Mouse (Mus musculus): ENCODE measurements at regions not wholly inside any gene's neighbourhood (a gene's known extent, or its start where the extent isn't known, plus 50 kb on each side); places are given as distances from the start of the nearest gene placed in this dataset.

DNA sequence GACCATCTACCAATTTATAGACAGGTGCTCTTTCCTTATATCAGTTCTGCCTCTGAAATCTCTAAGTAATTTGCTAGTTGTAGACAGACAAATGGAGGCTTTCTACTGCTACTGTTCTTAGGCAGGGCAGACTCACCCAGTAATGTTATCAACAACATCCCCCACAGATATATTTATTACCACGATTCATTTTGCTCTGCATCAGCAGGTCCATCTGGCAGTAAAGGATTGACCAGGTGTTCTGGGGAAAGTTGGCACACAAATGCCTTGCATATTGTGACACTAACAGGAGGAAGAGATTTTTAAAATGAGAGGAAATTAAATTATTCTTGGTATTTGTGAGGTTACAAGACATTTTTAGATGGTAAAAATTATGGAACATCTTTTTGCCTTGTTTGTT, 627.3 kb upstream of the Tmprss15 start:
- peak in 1 of 2 experiments; percentile 39 for DNase-seq (ENCODE audit: low spot score in 2 of 2)

DNA sequence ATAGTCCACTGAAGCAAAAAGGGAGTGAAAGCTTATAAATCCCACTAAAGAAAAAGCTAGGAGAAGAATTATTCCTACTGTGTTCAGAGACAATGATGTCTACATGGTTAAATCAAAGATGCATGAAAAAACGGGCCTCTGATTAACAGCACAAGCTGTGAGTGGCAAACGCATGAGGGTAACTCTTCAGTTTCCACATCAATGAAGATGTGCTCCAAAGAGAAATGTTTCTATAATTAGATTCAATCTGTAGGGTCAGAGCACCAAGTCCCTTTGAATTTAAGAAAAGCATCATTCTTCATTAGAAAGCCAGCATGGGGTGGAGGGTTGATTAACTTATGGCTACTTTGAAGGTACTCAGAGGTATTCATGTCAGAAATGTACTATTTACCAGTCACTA, 601.5 kb upstream of the Tmprss15 start:
- DNase-seq (ENCODE audit: low spot score in 2 of 2): no peak

GRCm38 (mm10) chr16:79651162-79651741, 560.4 kb upstream of the Tmprss15 start:
- DNase-seq (ENCODE audit: low spot score in 2 of 2): no peak

DNA sequence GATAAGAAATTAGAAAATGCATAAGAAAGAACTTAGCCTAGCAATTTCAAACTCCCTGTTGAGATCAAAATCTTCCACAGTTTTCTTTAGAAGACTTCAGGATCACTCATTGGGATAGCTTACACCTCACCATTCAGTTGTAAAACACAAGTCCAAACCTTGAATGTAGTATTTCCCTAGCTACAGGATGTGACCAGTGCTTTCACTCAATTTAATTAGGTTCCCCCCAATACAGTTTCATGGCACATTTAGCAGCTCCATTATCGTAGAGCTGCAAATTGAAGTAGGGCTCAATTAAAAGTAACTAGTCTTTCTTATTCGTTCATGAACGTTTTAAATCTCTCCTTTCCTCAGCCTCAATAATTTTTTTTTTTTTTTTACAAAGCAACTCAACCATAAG, 550.0 kb upstream of the Tmprss15 start:
- no peak for DNase-seq (ENCODE audit: low spot score in 2 of 2)

- no peak for DNase-seq (ENCODE audit: low spot score in 2 of 2)
These were observed 536.2 kb upstream of the Tmprss15 start for GRCm38 (mm10) chr16:79627139-79627538.

- no peak for DNase-seq (ENCODE audit: low spot score in 2 of 2)
These were observed 520.1 kb upstream of the Tmprss15 start for GRCm38 (mm10) chr16:79611002-79611401.

DNA sequence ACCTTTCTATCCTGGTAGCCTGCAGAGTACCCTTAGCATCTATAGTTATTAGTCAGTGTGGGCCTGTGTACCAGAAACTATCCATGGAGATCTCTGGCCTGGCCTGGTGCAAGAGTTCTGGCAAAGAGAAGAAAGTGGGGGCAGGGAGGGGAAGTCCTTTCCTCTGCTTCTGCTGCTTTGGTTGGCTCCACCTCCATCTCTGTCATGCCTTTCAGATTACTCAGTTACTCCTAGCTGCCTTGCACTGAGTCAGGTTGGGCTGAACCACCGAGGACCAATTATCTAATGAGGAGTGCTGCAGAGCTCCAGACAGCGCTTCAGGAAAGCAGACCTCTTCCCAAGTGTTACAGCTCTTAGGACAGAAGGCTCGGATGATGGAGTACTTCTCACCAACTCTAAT, 500.0 kb upstream of the Tmprss15 start:
- no peak for DNase-seq (ENCODE audit: low spot score in 2 of 2)

DNA sequence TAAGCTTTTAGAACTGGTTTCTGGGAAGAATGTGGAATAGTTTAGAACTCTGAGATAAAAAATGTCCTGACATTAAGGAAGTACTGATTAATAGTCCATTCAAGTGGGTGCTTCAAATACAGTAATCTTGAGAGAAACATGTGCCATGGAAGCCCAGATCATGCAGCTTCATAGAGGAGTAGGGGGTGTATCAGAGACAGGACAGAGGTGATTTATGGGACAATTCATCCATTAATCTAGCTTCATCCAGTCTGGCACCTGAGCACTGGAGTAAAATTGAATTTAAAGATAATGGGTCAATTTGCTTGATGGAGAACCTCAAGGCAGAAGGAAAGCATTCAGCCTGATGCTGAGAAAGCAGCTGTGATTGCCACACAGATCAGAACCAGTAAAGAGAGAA, 494.8 kb upstream of the Tmprss15 start:
- DNase-seq (ENCODE audit: low spot score in 2 of 2): no peak

DNA sequence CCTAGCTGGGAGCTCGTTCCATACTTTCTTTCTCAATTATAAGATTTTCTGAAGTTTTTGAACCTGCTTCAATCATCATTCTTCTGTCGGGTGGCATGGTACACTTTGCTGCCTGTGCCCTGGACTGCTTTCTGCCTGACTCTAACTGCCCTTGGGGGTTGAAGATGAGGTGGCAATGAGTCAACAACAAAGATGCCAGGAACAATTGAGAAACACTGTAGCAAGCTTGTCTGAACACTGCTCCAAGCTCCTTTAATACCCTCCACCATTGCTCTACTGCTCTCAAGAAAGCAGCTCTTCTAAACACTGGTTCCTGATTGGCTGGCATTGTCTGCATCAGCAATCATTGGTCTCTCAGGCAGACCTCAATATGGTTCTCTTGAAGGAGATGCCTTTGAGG, 480.0 kb upstream of the Tmprss15 start:
- no peak for DNase-seq (ENCODE audit: low spot score in 2 of 2)

DNA sequence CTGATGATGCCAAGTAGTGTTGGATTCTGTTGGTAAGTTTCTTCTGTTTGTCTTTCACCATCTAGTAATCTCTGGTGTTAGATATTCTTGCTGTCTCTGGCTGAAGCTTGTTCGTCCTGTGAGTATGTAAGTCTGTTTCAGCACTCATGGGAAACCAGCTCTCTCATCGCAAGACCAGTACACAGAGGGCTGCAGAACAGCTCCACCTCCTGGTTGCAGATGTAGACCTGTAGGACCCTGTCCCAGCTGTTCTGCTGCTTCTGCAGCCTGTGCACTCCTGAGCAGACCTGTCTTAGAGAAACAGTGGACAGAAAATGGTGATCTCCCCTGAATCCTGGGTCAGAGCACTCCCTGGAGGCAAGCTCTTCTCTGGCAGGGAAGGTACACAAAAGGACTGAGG, 443.5 kb upstream of the Tmprss15 start:
- no peak for DNase-seq (ENCODE audit: low spot score in 2 of 2)

DNA sequence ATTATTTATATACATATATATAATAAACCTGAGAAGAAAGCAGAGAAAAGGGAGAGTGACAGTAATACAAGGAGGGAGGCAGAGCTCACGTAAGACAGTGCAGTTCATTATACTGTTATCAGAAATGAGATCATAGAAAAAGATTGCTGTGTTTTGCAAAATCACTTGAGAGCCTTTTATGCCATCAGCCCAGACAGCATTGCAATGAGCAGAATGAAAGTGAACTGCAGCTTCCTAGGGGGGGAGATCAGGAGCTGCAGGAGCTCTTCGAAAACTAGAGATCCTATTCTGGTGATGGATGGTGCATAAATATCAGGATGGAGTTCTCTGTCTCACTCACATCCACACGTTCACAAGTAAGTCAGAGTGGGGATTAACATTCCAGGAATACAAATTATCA, 401.6 kb upstream of the Tmprss15 start:
- DNase-seq (ENCODE audit: low spot score in 2 of 2): no peak

DNA sequence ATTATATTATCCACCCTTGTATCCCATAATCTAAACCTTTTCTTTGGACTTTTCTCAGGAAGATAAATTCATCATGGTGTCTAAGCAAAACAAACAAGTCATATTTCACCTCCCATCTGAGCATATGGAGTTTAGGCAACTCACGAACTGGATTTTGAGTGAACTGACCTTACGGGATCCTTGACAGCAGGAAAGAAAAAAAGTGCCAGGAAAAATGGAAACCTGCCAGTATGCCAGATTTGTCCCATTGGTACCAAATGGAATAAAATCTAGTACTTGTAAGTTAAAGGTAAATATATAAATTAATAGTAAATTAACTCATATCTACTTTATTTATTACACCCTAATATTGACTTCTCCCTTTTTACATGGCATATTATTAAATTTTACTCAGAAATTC, 360.0 kb upstream of the Tmprss15 start:
- no peak for DNase-seq (ENCODE audit: low spot score in 2 of 2)

DNA sequence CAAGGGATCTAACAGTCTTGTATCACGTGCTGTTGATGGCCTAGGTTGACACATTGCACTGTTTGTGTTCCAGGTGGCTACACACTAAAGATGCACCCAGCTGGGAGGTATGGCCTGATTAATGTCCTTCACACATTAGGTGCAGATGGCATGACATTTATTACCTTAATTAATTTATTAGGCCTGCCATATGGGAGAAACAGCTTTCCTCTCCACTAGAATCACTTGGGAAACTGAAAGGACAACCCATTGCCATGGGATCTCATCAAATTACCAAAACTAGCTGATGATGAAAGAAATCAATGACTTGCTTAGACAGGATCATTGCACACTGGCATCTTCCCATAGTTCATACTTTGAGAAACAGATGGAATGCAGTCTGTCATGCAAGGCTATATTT, 358.8 kb upstream of the Tmprss15 start:
- DNase-seq (ENCODE audit: low spot score in 2 of 2): no peak

DNA sequence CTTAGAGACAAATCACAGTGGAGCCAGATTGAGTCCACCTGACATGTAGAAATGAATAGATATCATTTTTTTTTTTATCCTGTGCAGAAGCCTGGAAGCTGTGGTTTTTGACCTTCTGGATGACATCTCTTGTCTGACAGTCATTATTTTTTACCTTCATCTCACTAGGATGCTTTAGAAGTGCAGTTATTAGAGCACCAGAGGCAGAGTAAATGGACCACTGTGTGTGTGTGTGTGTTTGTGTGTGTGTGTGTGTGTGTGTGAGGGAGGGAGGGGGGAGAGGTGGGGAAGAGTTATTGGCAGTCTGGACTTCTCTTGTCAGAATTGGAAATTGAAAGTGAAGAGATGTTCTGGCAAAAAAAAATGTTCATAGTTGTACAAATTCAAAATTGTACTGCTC, 316.5 kb upstream of the Tmprss15 start:
- DNase-seq (ENCODE audit: low spot score in 2 of 2): no peak

- DNase-seq (ENCODE audit: low spot score in 2 of 2): peak in 1 of 2 experiments; percentile 30
These were observed 315.3 kb upstream of the Tmprss15 start for GRCm38 (mm10) chr16:79406216-79406615.

GRCm38 (mm10) chr16:79404064-79404463, 313.2 kb upstream of the Tmprss15 start:
- no peak for DNase-seq (ENCODE audit: low spot score in 2 of 2)

DNA sequence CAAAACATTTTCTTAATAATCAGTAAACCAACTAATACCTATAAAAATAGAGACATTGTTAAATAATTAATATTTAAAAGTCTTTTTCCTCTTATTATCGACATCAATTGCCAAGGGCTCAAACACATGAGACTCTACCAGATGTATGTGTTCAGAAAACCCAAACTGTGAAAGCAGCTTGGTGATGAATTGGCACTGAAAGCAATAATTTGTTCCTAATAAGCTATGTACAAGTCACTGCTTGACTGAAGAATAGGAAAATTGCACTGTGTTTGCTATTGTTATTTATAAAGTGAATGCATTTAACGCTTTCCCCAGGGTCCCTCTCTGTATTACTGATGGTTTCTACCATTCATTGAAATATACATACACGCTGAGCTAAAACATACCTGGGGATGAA, 309.2 kb upstream of the Tmprss15 start:
- no peak for DNase-seq (ENCODE audit: low spot score in 2 of 2)

- peak in 1 of 2 experiments; percentile 6 for DNase-seq (ENCODE audit: low spot score in 2 of 2)
These were observed 307.6 kb upstream of the Tmprss15 start for GRCm38 (mm10) chr16:79398476-79398875.

DNA sequence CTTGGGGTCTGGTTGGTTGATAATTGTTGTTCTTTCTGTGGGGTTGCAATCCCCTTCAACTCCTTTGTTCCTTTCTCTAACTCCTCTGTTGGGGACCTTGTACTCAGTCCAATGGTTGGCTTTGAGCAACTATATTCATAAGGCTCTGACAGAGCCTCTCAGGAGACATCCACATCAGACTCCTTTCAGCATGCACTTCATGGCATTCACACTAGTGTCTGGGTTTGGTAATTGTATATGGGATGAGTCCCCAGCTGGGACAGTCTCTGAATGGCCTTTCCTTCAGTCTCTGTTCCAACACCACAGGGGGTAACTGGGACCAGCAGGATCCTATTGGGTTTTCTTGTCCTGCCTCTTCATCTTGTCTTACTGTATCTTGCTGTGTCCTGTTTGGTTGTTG, 303.5 kb upstream of the Tmprss15 start:
- no peak for DNase-seq (ENCODE audit: low spot score in 2 of 2)

DNA sequence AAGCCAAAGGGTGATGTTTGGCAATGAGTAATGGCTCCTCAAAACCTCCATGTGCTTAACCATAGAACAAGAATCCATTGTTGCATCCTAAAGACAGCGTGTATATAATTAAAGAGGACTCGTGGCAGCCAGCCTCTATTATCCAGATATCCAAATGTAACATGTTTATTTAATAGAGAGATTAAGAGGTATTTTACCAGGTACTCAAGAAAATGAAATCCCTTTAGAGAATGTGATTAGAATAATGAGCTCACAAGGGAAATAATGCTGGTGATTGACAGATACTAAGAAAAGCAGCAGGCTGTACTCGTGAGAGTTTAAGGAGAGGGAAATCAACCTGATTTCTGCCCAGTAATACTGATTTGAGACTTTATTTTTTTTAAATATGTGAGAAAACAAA, 295.5 kb upstream of the Tmprss15 start:
- DNase-seq (ENCODE audit: low spot score in 2 of 2): no peak

DNA sequence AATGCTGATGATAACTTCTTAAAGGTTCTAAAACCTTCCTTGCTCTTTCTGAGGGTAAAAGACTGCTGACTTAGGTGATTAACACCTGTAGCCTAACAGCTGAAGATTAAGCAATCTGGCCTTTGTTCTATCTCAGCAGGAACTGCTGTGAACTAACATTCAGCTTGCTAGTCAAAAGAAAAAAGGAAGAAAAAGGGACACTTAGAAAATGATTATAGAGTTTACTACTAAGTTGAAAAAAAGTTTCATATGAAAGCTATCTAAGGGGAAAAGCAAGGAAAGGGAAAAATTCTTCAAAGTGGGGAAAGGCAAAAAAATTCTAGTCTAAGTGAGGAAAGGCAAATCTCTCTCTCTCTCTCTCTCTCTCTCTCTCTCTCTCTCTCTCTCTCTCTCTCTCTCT, 259.2 kb upstream of the Tmprss15 start:
- no peak for DNase-seq (ENCODE audit: low spot score in 2 of 2)

DNA sequence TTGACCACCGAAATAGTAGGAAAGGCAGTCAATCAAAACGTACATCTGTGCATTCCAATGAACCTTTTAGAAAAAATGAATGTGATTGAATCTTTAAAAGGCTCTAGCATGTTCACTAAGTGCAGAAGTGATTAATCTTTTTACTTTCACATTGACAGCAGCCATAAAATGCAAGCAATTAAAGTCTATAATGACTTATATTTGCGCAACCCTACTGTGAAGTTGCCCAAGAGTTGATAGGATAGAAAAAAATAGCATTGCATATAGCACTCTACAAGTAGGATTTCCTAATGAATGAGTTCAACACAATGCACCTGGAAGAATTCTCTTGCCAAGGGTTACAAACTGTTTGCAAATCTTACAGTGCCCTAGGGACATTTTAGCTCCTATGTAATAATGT, 251.6 kb upstream of the Tmprss15 start:
- DNase-seq (ENCODE audit: low spot score in 2 of 2): no peak

DNA sequence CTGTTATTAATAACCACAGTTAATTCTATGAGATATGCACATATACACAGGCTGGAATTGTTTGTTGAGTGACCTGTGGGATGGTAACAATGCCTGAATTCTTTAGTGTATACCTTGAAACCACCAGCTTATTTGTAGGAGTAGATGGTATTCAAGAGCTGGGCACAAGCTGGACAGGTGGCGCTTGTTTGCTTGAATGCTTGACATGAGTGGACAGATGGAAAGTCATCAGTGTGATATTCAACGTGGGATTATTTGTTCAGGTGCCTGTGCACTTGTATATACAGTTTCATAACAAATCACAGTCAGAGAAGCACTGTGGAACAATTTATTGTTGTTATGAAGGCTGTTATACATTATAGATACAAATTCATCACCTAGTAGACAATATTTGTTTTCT, 245.5 kb upstream of the Tmprss15 start:
- DNase-seq (ENCODE audit: low spot score in 2 of 2): no peak

DNA sequence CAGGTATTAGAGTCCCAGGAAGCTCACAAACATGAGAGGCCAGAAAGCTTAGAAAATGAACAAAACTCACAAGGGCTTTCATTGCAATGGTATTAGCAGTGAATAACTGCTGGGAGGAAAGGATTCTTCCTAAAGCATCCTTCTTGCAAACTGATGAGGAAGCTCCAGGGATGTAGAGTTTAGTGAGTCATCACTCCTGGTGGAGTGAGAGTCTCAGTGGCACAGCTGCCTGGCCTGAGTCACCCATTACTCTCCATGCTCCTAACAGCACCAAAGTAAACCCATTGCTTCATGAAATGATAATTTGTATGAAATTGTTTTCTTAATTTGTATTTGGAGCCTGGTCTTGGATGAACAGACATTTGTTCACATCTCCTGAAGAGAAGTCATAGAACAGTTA, 245.1 kb upstream of the Tmprss15 start:
- no peak for DNase-seq (ENCODE audit: low spot score in 2 of 2)

GRCm38 (mm10) chr16:79313301-79313700, 222.4 kb upstream of the Tmprss15 start:
- DNase-seq (ENCODE audit: low spot score in 2 of 2): no peak

All from left cerebral cortex, adult 9 months (tissue).